20 mouse cellular contexts compared by ENCODE assay signal in the genomic region with DNA sequence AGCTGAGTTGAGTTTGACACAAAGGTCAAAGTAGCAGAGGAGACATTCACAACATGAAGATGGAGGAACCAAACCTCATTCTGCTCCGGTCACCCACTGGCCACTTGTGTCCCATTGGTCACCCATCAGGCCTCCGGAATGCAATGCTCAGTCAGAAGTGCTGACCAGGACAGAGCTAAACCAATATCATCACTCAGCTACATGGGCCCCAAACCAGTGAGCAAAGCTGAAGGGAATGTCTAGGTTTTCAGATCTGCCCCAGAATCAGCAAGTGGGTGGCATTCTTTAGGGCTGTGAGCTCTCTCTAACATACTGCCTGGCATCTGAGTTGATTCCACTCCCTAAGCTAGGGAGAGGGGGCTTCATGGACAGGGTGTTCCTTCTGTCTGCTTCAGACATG.
"Had no signal": no experiment of that assay in that cellular context is flagged by ENCODE, and none has a peak within 500 bp of the region (broad histone marks: within the 10 kb centered on the region; RNA-seq: fewer than 3 reads in every experiment).

No protein-coding gene starts in this region.

- H3K4me1 ChIP-seq: kidney, embryonic 15.5 days; neural tube, embryonic 13.5 days had no signal

- H3K36me3 ChIP-seq: kidney, embryonic 15.5 days; neural tube, embryonic 13.5 days had no signal

- H3K9ac ChIP-seq: kidney, embryonic 15.5 days; liver, embryonic 14.5 days; liver, postnatal 0 days; lung, embryonic 14.5 days; neural tube, embryonic 13.5 days had no signal

- H3K9me3 ChIP-seq: kidney, embryonic 15.5 days; neural tube, embryonic 13.5 days had no signal

- H3K4me2 ChIP-seq: kidney, embryonic 15.5 days; lung, embryonic 14.5 days; neural tube, embryonic 13.5 days had no signal

- ATAC-seq: liver, postnatal 0 days; lung, postnatal 0 days had no signal

- H3K27me3 ChIP-seq: kidney, embryonic 15.5 days; neural tube, embryonic 13.5 days had no signal

- H3K4me3 ChIP-seq: kidney, embryonic 15.5 days; left cerebral cortex, adult 2 months; myocyte; neural tube, embryonic 13.5 days had no signal

- DNase-seq: kidney, adult 8-10 months; kidney, postnatal 10 days; kidney, postnatal 36 days; layer of hippocampus, postnatal 36 days; liver, postnatal 0 days; lung, embryonic 14.5 days; midbrain, embryonic 14.5 days; retina, postnatal 1 day; right cerebral cortex, postnatal 4 days; thymus, adult 2 months; thymus, postnatal 14 days; thymus, postnatal 4 days had no signal

- H3K27ac ChIP-seq: kidney, embryonic 15.5 days; left cerebral cortex, adult 2 months; liver, embryonic 14.5 days; macrophage; neural tube, embryonic 13.5 days; stomach, postnatal 0 days had no signal
